In the genomic region with DNA sequence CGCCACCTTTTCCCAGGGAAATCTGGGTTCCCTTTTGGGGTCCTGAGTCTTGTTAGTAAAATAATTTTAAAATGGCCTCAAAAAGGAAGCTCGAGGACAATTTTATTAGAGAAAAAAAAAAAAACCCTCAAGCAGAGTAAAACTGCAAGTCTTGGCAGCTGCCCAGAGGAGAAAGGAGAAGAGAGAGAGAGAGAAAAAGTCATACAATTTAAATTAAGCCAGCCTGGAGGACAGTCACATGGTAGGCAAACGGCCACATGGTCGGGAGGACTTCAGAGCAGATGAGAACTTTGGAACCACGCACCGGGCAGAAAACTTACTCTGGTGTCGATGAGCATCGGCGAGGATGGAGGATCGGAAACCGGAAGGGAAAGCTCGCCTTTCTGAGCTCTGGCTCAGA, we compare ENCODE assay signal across 22 mouse cellular contexts. TPM values are rescaled to one million over a fixed set of nuclear protein-coding genes. Genes with fewer than 3 reads are reported as not detected.
DNase-seq lines count a peak whose midpoint lies in the region; ATAC-seq and TF ChIP-seq lines count a peak whose summit lies in the region.
"Had no signal": no experiment of that assay in that cellular context is flagged by ENCODE, and none has a peak within 500 bp of the region (broad histone marks: within the 10 kb centered on the region; RNA-seq: fewer than 3 reads in every experiment).

No protein-coding gene starts in this region.

- no peaks in the 10 kb centered on the region for H3K27me3 ChIP-seq in embryonic facial prominence, embryonic 14.5 days (replicated peaks; ENCODE audit: control insufficient read depth, insufficient read depth, low read length)
- H3K27me3 ChIP-seq in embryonic facial prominence, embryonic 10.5 days (replicated peaks; ENCODE audit: low read depth, poor library complexity, severe bottlenecking), result peaks cover 89% of the 10 kb centered on the region
- H3K27me3 ChIP-seq in kidney, adult 2 months (replicated peaks; ENCODE audit: control insufficient read depth, insufficient read depth, low read length), result no peaks in the 10 kb centered on the region
- H3K27me3 ChIP-seq in limb, embryonic 15.5 days, result peaks cover 17% of the 10 kb centered on the region
- H3K27me3 ChIP-seq in liver, postnatal 0 days (ENCODE audit: insufficient read depth, low read length), result no peaks in the 10 kb centered on the region
- H3K27me3 ChIP-seq: stomach, embryonic 15.5 days had no signal

- TF ChIP-seq CTCF in kidney, adult 2 months (conservative IDR thresholded peaks at IDR 0.05; ENCODE audit: insufficient read depth, insufficient read length, low read depth, low read length), result no peak
- TF ChIP-seq CTCF in liver, postnatal 0 days (IDR thresholded peaks at IDR 0.05; ENCODE audit: low read depth), result no peak

- H3K9me3 ChIP-seq in embryonic facial prominence, embryonic 14.5 days (ENCODE audit: control insufficient read depth, low read length), result no peaks in the 10 kb centered on the region
- H3K9me3 ChIP-seq in embryonic facial prominence, embryonic 10.5 days, result no peaks in the 10 kb centered on the region
- no peaks in the 10 kb centered on the region for H3K9me3 ChIP-seq in limb, embryonic 15.5 days
- H3K9me3 ChIP-seq in liver, postnatal 0 days (ENCODE audit: low read length), result no peaks in the 10 kb centered on the region
- H3K9me3 ChIP-seq: forebrain, embryonic 12.5 days; heart, embryonic 12.5 days; stomach, embryonic 15.5 days had no signal

- H3K9ac ChIP-seq in embryonic facial prominence, embryonic 14.5 days (ENCODE audit: low read depth, low read length), result no peak overlapping the region
- no peak overlapping the region for H3K9ac ChIP-seq in limb, embryonic 15.5 days
- no peak overlapping the region for H3K9ac ChIP-seq in liver, postnatal 0 days (replicated peaks)
- H3K9ac ChIP-seq: forebrain, embryonic 12.5 days; heart, embryonic 12.5 days; stomach, embryonic 15.5 days had no signal

- no peak overlapping the region for H3K4me2 ChIP-seq in embryonic facial prominence, embryonic 14.5 days (ENCODE audit: low read depth, low read length)
- peak overlapping the region; percentile 12; the same call in 1 of the 2 replicates for H3K4me2 ChIP-seq in limb, embryonic 15.5 days
- no peak overlapping the region for H3K4me2 ChIP-seq in liver, postnatal 0 days (ENCODE audit: low read depth, low read length)
- H3K4me2 ChIP-seq: forebrain, embryonic 12.5 days; heart, embryonic 12.5 days; stomach, embryonic 15.5 days had no signal

- H3K4me1 ChIP-seq in embryonic facial prominence, embryonic 14.5 days (ENCODE audit: control insufficient read depth, insufficient read depth, low read length), result peaks cover 61% of the 10 kb centered on the region
- peaks cover 66% of the 10 kb centered on the region for H3K4me1 ChIP-seq in embryonic facial prominence, embryonic 10.5 days
- no peaks in the 10 kb centered on the region for H3K4me1 ChIP-seq in kidney, adult 2 months (ENCODE audit: control insufficient read depth, insufficient read depth, low read length)
- H3K4me1 ChIP-seq in limb, embryonic 15.5 days, result peaks cover 76% of the 10 kb centered on the region
- no peaks in the 10 kb centered on the region for H3K4me1 ChIP-seq in liver, postnatal 0 days (ENCODE audit: insufficient read depth)

- H3K4me3 ChIP-seq in embryonic facial prominence, embryonic 14.5 days (ENCODE audit: low read depth, low read length), result no peak overlapping the region
- H3K4me3 ChIP-seq in embryonic facial prominence, embryonic 10.5 days, result no peak overlapping the region
- H3K4me3 ChIP-seq in kidney, adult 2 months (ENCODE audit: insufficient read depth, low read depth, low read length), result no peak overlapping the region
- no peak overlapping the region for H3K4me3 ChIP-seq in limb, embryonic 15.5 days
- no peak overlapping the region for H3K4me3 ChIP-seq in liver, postnatal 0 days (ENCODE audit: low read depth, low read length)
- H3K4me3 ChIP-seq: erythroblast, embryonic 14.5 days; forebrain, embryonic 12.5 days; heart, embryonic 12.5 days; stomach, embryonic 15.5 days had no signal

- no peaks in the 10 kb centered on the region for H3K36me3 ChIP-seq in embryonic facial prominence, embryonic 14.5 days (ENCODE audit: control insufficient read depth, insufficient read depth, low read length)
- H3K36me3 ChIP-seq in embryonic facial prominence, embryonic 10.5 days (replicated peaks), result no peaks in the 10 kb centered on the region
- no peaks in the 10 kb centered on the region for H3K36me3 ChIP-seq in kidney, adult 2 months (ENCODE audit: control insufficient read depth, insufficient read depth, low read length)
- H3K36me3 ChIP-seq in limb, embryonic 15.5 days, result no peaks in the 10 kb centered on the region
- H3K36me3 ChIP-seq in liver, postnatal 0 days (replicated peaks; ENCODE audit: insufficient read depth, low read length), result no peaks in the 10 kb centered on the region
- H3K36me3 ChIP-seq: forebrain, embryonic 12.5 days; heart, embryonic 12.5 days; stomach, embryonic 15.5 days had no signal

- DNase-seq in embryonic facial prominence, embryonic 14.5 days (ENCODE audit: low spot score), result peak; percentile 56
- no peak for DNase-seq in embryonic facial prominence, embryonic 10.5 days (ENCODE audit: low spot score)
- peak; percentile 32 to 52 for DNase-seq in kidney, postnatal 25 days
- no peak for DNase-seq in kidney, adult 2 months
- DNase-seq in right cerebral cortex, postnatal 14 days, result peak; percentile 25
- no peak for DNase-seq in right cerebral cortex, postnatal 36 days (ENCODE audit: low spot score in 2 of 2)
- DNase-seq in liver, postnatal 0 days, result no peak
- DNase-seq: adrenal gland, postnatal 10 days; cerebellum, adult 9-10 months; gastrocnemius, postnatal 14 days; heart, adult 11 months; heart, postnatal 10 days; thymus, postnatal 36 days had no signal

- no peak for TF ChIP-seq POLR2A in kidney, adult 2 months (IDR thresholded peaks at IDR 0.05; ENCODE audit: low read depth, low read length)

- peak overlapping the region; percentile 68 for H3K27ac ChIP-seq in embryonic facial prominence, embryonic 14.5 days (replicated peaks; ENCODE audit: low read depth, low read length)
- no peak overlapping the region for H3K27ac ChIP-seq in embryonic facial prominence, embryonic 10.5 days (replicated peaks)
- no peak overlapping the region for H3K27ac ChIP-seq in kidney, adult 2 months (ENCODE audit: insufficient read depth, low read depth, low read length)
- no peak overlapping the region for H3K27ac ChIP-seq in limb, embryonic 15.5 days
- no peak overlapping the region for H3K27ac ChIP-seq in liver, postnatal 0 days (ENCODE audit: low read depth)
- H3K27ac ChIP-seq: forebrain, embryonic 12.5 days; hindbrain, postnatal 0 days; kidney, postnatal 0 days; macrophage; stomach, embryonic 15.5 days had no signal

- no peak for ATAC-seq in embryonic facial prominence, embryonic 14.5 days (ENCODE audit: low read depth)
- no peak for ATAC-seq in limb, embryonic 15.5 days (ENCODE audit: insufficient number of reproducible peaks, low FRiP score, low TSS enrichment, low read depth)
- no peak for ATAC-seq in liver, postnatal 0 days
- ATAC-seq: hindbrain, postnatal 0 days; intestine, embryonic 16.5 days had no signal

- TF ChIP-seq EP300 in liver, postnatal 0 days (IDR thresholded peaks at IDR 0.05; ENCODE audit: low read depth), result no peak

- WGBS in embryonic facial prominence, embryonic 14.5 days, result 48% methylated on average over 12 of the region's 12 CpGs
- WGBS in embryonic facial prominence, embryonic 10.5 days, result 79% methylated on average over 12 of the region's 12 CpGs
- 61% methylated on average over 12 of the region's 12 CpGs for WGBS in kidney, adult 2 months
- 37% methylated on average over 12 of the region's 12 CpGs for whole genome bisulfite sequencing in limb, embryonic 15.5 days
- whole genome bisulfite sequencing in liver, postnatal 0 days (ENCODE audit: insufficient replicate concordance), result 45% methylated on average over 12 of the region's 12 CpGs

RNA-seq across cellular contexts. Expression of gene Wnt11, which starts 37.0 kb away (rescaled TPM):
- 20.1 and 20.2 TPM in 2 replicates for polyA plus RNA-seq in embryonic facial prominence, embryonic 14.5 days (2014; fragmentation: Nextera tagmentation; extraction: Ambion mirVana)
- polyA plus RNA-seq in embryonic facial prominence, embryonic 10.5 days (2016; fragmentation: Nextera tagmentation; extraction: Ambion mirVana), result 2.0 TPM in 2 replicates
- 8.1 and 10.1 TPM in 2 replicates for polyA plus RNA-seq in kidney, adult 2 months (2012; rRNA removed)
- 23.2 and 29.1 TPM in 2 replicates for polyA plus RNA-seq in limb, embryonic 15.5 days (2015; fragmentation: Nextera tagmentation; extraction: Ambion mirVana)
- polyA plus RNA-seq in liver, postnatal 0 days (2015; fragmentation: Nextera tagmentation; extraction: Ambion mirVana), result 0.12 and 0.40 TPM in 2 replicates
- polyA plus RNA-seq: erythroblast, embryonic 14.5 days; macrophage had no signal

Comparison
In these comparisons a context has a peak if more than half of its experiments do, and no peak if none do; other contexts are left out.
1. DNase-seq: peak in embryonic facial prominence, embryonic 14.5 days (single experiment), kidney, postnatal 25 days (2 of 2) and right cerebral cortex, postnatal 14 days (single experiment); none in embryonic facial prominence, embryonic 10.5 days (single experiment), kidney, adult 2 months (single experiment), right cerebral cortex, postnatal 36 days (0 of 2) and liver, postnatal 0 days (single experiment).